Mouse (Mus musculus): ENCODE measurements around the gene Pard3b. TPM values are rescaled to one million over a fixed set of nuclear protein-coding genes. Genes with fewer than 3 reads are reported as not detected.

Pard3b gene
- polyA plus RNA-seq, 1 experiment from 2014 or later = 13.8 TPM

DNA sequence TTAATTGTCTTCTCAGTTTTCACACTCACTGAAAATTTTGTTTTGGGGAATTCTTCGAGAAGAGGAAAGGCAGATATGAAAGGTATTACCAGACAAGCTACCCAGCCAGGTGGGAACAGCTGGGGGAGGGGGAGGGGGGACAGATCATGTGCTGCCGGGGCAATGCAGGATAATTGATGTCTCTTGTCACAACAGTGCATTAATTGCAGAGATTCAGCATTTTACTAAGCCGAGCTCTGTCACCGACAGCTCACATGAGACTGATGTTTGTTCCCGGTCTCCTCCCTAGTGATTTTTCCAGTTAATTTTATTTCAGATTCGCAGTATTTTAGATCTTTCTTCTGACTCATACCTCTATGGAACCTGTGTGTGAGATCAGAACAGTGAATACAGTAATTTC is 850.2 kb downstream of the Pard3b start:
- ATAC-seq (ENCODE audit: low FRiP score, low TSS enrichment) = no peak
- TF ChIP-seq CTCF (IDR thresholded peaks at IDR 0.05; ENCODE audit: low read depth) (no peak), EP300 (optimal IDR thresholded peaks at IDR 0.05) (no peak)
- DNase-seq (ENCODE audit: low spot score) = no peak
- Histone ChIP-seq H3K9me3 (ENCODE audit: control insufficient read depth, low read length) (no peaks in the 10 kb centered on the region), H3K4me2 (replicated peaks; ENCODE audit: low read depth) (no peak overlapping the region), H3K4me3 (ENCODE audit: low read depth, low read length) (no peak overlapping the region), H3K27ac (replicated peaks) (no peak overlapping the region), H3K9ac (ENCODE audit: low read length) (no peak overlapping the region), H3K36me3 (ENCODE audit: control insufficient read depth, insufficient read depth, low read length) (no peaks in the 10 kb centered on the region), H3K27me3 (ENCODE audit: control insufficient read depth, insufficient read depth, low read length) (no peaks in the 10 kb centered on the region), H3K4me1 (replicated peaks; ENCODE audit: control insufficient read depth, insufficient read depth) (no peaks in the 10 kb centered on the region)
- WGBS = 61% methylated on average over 6 of the region's 6 CpGs

DNA sequence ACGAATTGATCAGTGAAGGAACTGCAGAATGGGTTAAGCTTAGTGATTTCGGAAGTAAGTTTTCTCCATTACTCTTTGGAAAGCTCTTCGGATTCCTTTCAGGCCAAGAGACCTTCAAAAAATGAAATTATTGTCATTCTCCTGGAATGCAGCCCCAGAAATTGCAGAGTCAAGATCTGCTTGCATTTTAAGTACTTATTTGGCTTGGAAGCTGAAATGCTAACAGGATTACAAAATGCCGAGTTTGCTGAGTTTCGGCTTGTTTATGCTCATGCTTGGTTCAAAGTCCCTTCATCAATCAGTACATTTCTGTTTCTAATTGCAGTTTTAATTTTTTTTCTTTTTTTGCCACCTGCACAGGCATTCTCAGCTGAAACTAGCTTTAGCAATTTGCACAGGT is 860.5 kb downstream of the Pard3b start:
- H3K9ac ChIP-seq (ENCODE audit: low read length) = no peak overlapping the region
- no peaks in the 10 kb centered on the region for H3K9me3 ChIP-seq (ENCODE audit: control insufficient read depth, low read length)
- 58% methylated on average over 5 of the region's 5 CpGs for WGBS
- no peak for ATAC-seq (ENCODE audit: low FRiP score, low TSS enrichment)
- H3K4me1 ChIP-seq (replicated peaks; ENCODE audit: control insufficient read depth, insufficient read depth) = no peaks in the 10 kb centered on the region
- H3K36me3 ChIP-seq (ENCODE audit: control insufficient read depth, insufficient read depth, low read length) = no peaks in the 10 kb centered on the region
- 0 out of 2 replicates have a peak overlapping the region, but pooled peaks have one; percentile 10 for H3K27ac ChIP-seq (replicated peaks)
- H3K27me3 ChIP-seq (ENCODE audit: control insufficient read depth, insufficient read depth, low read length) = no peaks in the 10 kb centered on the region
- no peak overlapping the region for H3K4me2 ChIP-seq (replicated peaks; ENCODE audit: low read depth)
- H3K4me3 ChIP-seq (ENCODE audit: low read depth, low read length) = no peak overlapping the region
- TF ChIP-seq EP300 (optimal IDR thresholded peaks at IDR 0.05) = no peak
- TF ChIP-seq CTCF (IDR thresholded peaks at IDR 0.05; ENCODE audit: low read depth) = no peak
- DNase-seq (ENCODE audit: low spot score) = no peak

DNA sequence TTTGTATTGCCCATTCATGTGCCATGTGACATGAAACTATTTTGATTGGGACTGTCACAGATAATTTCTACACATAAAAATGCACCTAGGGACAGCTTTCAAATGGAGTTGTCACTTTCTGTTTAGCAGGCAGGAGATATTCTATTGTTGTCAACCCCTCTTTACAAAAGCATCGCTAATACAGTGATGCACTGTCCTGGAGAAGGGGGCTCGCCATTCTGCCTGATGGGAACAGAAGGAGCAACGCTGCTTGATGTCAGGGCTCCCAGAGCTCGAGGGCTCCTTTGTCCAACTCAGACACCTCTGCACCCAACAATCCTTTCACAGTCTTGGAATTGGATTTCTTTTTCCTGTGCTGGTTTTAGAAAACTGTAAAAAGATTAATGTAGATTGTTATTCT is 871.9 kb downstream of the Pard3b start:
- H3K4me2 ChIP-seq (replicated peaks; ENCODE audit: low read depth) = no peak overlapping the region
- no peaks in the 10 kb centered on the region for H3K27me3 ChIP-seq (ENCODE audit: control insufficient read depth, insufficient read depth, low read length)
- no peak for TF ChIP-seq EP300 (optimal IDR thresholded peaks at IDR 0.05)
- TF ChIP-seq CTCF (IDR thresholded peaks at IDR 0.05; ENCODE audit: low read depth) = no peak
- H3K9me3 ChIP-seq (ENCODE audit: control insufficient read depth, low read length) = no peaks in the 10 kb centered on the region
- no peak for ATAC-seq (ENCODE audit: low FRiP score, low TSS enrichment)
- H3K4me3 ChIP-seq (ENCODE audit: low read depth, low read length) = no peak overlapping the region
- no peaks in the 10 kb centered on the region for H3K4me1 ChIP-seq (replicated peaks; ENCODE audit: control insufficient read depth, insufficient read depth)
- DNase-seq (ENCODE audit: low spot score) = no peak
- H3K36me3 ChIP-seq (ENCODE audit: control insufficient read depth, insufficient read depth, low read length) = no peaks in the 10 kb centered on the region
- no peak overlapping the region for H3K9ac ChIP-seq (ENCODE audit: low read length)
- H3K27ac ChIP-seq (replicated peaks) = no peak overlapping the region
- WGBS = 94% methylated on average over 4 of the region's 4 CpGs

DNA sequence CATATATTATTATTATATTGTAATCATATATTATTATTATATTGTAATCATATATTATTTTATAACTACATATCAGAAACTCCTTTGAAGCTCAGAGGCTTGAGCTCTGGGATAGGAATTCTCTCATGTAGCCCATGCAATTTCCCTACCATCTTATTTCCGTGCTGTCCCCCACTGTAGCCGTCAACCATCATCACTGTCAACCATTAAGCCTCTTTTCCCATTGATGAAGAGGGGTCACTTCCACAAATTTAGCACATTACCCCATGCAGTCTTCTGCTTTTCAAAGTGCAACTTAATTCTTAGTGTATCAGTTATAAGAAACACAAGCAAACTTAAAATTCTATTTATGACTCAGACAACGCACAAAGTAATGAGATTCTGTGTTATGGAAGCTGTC is 873.1 kb downstream of the Pard3b start:
- DNase-seq (ENCODE audit: low spot score) = no peak
- Histone ChIP-seq H3K27me3 (ENCODE audit: control insufficient read depth, insufficient read depth, low read length) (no peaks in the 10 kb centered on the region), H3K27ac (replicated peaks) (no peak overlapping the region), H3K4me3 (ENCODE audit: low read depth, low read length) (no peak overlapping the region), H3K36me3 (ENCODE audit: control insufficient read depth, insufficient read depth, low read length) (no peaks in the 10 kb centered on the region), H3K9ac (ENCODE audit: low read length) (no peak overlapping the region), H3K9me3 (ENCODE audit: control insufficient read depth, low read length) (no peaks in the 10 kb centered on the region), H3K4me1 (replicated peaks; ENCODE audit: control insufficient read depth, insufficient read depth) (no peaks in the 10 kb centered on the region), H3K4me2 (replicated peaks; ENCODE audit: low read depth) (no peak overlapping the region)
- 90% methylated on average over 3 of the region's 3 CpGs for WGBS
- ATAC-seq (ENCODE audit: low FRiP score, low TSS enrichment) = no peak
- no peak for TF ChIP-seq EP300 (optimal IDR thresholded peaks at IDR 0.05)
- no peak for TF ChIP-seq CTCF (IDR thresholded peaks at IDR 0.05; ENCODE audit: low read depth)

DNA sequence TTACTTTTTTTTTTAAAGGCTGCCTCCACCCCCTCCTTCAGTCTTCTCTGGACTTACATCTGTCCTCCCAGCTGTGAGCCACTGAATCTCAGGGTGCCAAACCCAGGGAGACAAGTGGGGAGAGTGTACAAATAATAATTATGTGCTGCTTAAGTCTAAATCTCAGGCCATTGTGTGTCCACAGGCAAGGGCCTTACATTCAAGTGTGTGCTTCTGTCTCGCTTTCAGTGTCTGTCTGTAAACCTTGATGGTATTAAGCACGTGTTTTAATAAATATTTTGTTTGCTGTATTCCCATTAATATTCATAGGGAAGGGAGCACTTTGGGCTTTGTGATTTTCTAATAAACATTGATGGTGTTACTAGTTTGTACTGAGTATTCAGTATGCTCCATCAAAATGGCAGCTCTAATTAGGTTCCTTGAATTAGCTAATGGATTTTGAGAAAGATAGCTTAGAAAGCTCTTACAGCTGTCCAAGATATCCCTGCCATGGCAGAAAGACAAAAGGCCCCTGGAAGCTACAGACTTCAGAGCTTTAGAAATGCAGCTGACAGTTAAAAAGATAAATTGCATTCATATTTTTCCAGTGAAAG is 880.1 kb downstream of the Pard3b start:
- DNase-seq (ENCODE audit: low spot score) = no peak
- WGBS = 75% methylated on average over 2 of the region's 2 CpGs

DNA sequence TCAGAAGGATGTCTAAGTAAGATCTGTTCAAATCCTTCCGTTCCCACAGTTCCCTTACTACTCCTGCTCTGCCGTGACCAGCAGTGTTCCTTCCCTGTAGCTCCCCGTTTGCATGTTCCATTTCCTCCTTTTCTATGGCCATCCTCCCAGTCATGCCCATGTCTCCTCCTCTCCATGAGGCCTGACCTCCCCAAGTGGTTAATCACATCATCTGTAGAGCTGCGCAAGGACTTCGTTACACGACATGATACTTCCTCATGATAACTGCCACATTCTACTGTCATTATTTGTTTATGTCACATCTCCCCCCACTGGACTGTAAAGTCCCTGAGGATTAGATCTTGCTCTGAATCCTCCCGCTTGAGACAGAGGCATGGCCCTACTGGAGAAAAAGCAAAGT is 882.7 kb downstream of the Pard3b start:
- Histone ChIP-seq H3K4me3 (ENCODE audit: low read depth, low read length) (no peak overlapping the region), H3K27me3 (ENCODE audit: control insufficient read depth, insufficient read depth, low read length) (no peaks in the 10 kb centered on the region), H3K9ac (ENCODE audit: low read length) (no peak overlapping the region), H3K4me2 (replicated peaks; ENCODE audit: low read depth) (no peak overlapping the region), H3K4me1 (replicated peaks; ENCODE audit: control insufficient read depth, insufficient read depth) (no peaks in the 10 kb centered on the region), H3K36me3 (ENCODE audit: control insufficient read depth, insufficient read depth, low read length) (no peaks in the 10 kb centered on the region), H3K27ac (replicated peaks) (no peak overlapping the region), H3K9me3 (ENCODE audit: control insufficient read depth, low read length) (no peaks in the 10 kb centered on the region)
- ATAC-seq (ENCODE audit: low FRiP score, low TSS enrichment) (no peak), DNase-seq (ENCODE audit: low spot score) (no peak)
- no peak for TF ChIP-seq CTCF (IDR thresholded peaks at IDR 0.05; ENCODE audit: low read depth)
- TF ChIP-seq EP300 (optimal IDR thresholded peaks at IDR 0.05) = no peak
- WGBS = 81% methylated on average over 7 of the region's 7 CpGs

More for the DNA sequence above, 880.1 kb downstream of the Pard3b start:
- Histone ChIP-seq H3K4me1 (replicated peaks; ENCODE audit: control insufficient read depth, insufficient read depth) (no peaks in the 10 kb centered on the region), H3K9ac (ENCODE audit: low read length) (no peak overlapping the region), H3K4me2 (replicated peaks; ENCODE audit: low read depth) (no peak overlapping the region), H3K27me3 (ENCODE audit: control insufficient read depth, insufficient read depth, low read length) (no peaks in the 10 kb centered on the region), H3K36me3 (ENCODE audit: control insufficient read depth, insufficient read depth, low read length) (no peaks in the 10 kb centered on the region), H3K27ac (replicated peaks) (no peak overlapping the region), H3K4me3 (ENCODE audit: low read depth, low read length) (no peak overlapping the region), H3K9me3 (ENCODE audit: control insufficient read depth, low read length) (no peaks in the 10 kb centered on the region)
- TF ChIP-seq EP300 (optimal IDR thresholded peaks at IDR 0.05) = no peak
- TF ChIP-seq CTCF (IDR thresholded peaks at IDR 0.05; ENCODE audit: low read depth) = no peak
- ATAC-seq (ENCODE audit: low FRiP score, low TSS enrichment) = no peak
